8 mouse cellular contexts compared by ENCODE assay signal in genomic region chr4:101069154-101069971, GRCm38 (mm10). TPM values are rescaled to one million over a fixed set of nuclear protein-coding genes. Genes with fewer than 3 reads are reported as not detected.
DNase-seq lines count a peak whose midpoint lies in the region; ATAC-seq and TF ChIP-seq lines count a peak whose summit lies in the region.

No protein-coding gene starts in this region.

- WGBS in liver, embryonic 12.5 days (ENCODE audit: insufficient replicate concordance), result 3% methylated on average over 55 of the region's 55 CpGs
- WGBS in neural tube, embryonic 11.5 days, result 1% methylated on average over 50 of the region's 55 CpGs

- ATAC-seq in liver, embryonic 12.5 days, result no peak
- ATAC-seq in neural tube, embryonic 11.5 days (ENCODE audit: insufficient read depth, low FRiP score, low TSS enrichment), result peak; percentile 61

- peaks cover 10% of the 10 kb centered on the region; the same call in 1 of the 2 replicates for H3K4me1 ChIP-seq in liver, embryonic 12.5 days
- no peaks in the 10 kb centered on the region for H3K4me1 ChIP-seq in neural tube, embryonic 11.5 days (ENCODE audit: control insufficient read depth, insufficient read depth, low read length)

- H3K9ac ChIP-seq in liver, embryonic 12.5 days, result peak overlapping the region; percentile 61
- H3K9ac ChIP-seq in neural tube, embryonic 11.5 days (ENCODE audit: low read length), result peak overlapping the region; percentile 81

- H3K9me3 ChIP-seq in liver, embryonic 12.5 days (replicated peaks), result no peaks in the 10 kb centered on the region
- no peaks in the 10 kb centered on the region for H3K9me3 ChIP-seq in neural tube, embryonic 11.5 days (ENCODE audit: control insufficient read depth, low read length)

- peak overlapping the region; percentile 93 for H3K4me2 ChIP-seq in liver, embryonic 12.5 days
- H3K4me2 ChIP-seq in neural tube, embryonic 11.5 days (ENCODE audit: low read depth), result peak overlapping the region; percentile 96

- DNase-seq in gastrocnemius, adult 2 months, result peak; percentile 31
- no peak for DNase-seq in gastrocnemius, postnatal 25 days
- peak; percentile 26 for DNase-seq in embryo, embryonic 11.5 days (ENCODE audit: low read depth, low spot score)
- peak; percentile 16 for DNase-seq in heart, adult 8-10 months (ENCODE audit: low spot score)
- DNase-seq in kidney, adult 11 months, result peak; percentile 5
- DNase-seq in neural tube, embryonic 11.5 days (ENCODE audit: low spot score), result peak; percentile 56
- DNase-seq in thymus, postnatal 0 days (ENCODE audit: low spot score), result peak; percentile 33

- TF ChIP-seq CTCF in gastrocnemius, adult 2 months (IDR thresholded peaks at IDR 0.05), result no peak

- intact Hi-C loops in gastrocnemius, adult 2 months (cut with DNase I), result no loop called here

- H3K27ac ChIP-seq in gastrocnemius, adult 2 months, result peak overlapping the region; percentile 66
- no peak overlapping the region for H3K27ac ChIP-seq in liver, embryonic 12.5 days
- no peak overlapping the region for H3K27ac ChIP-seq in neural tube, embryonic 11.5 days (ENCODE audit: low read depth, low read length)

- peaks cover 63% of the 10 kb centered on the region for H3K27me3 ChIP-seq in liver, embryonic 12.5 days (replicated peaks)
- H3K27me3 ChIP-seq in neural tube, embryonic 11.5 days (ENCODE audit: control insufficient read depth, insufficient read depth, low read length), result no peaks in the 10 kb centered on the region

- H3K4me3 ChIP-seq in gastrocnemius, adult 2 months, result peak overlapping the region; percentile 83
- H3K4me3 ChIP-seq in liver, embryonic 12.5 days, result peak overlapping the region; percentile 66
- H3K4me3 ChIP-seq in neural tube, embryonic 11.5 days (ENCODE audit: low read depth, low read length), result peak overlapping the region; percentile 82

- H3K36me3 ChIP-seq in liver, embryonic 12.5 days, result no peaks in the 10 kb centered on the region
- H3K36me3 ChIP-seq in neural tube, embryonic 11.5 days (ENCODE audit: control insufficient read depth, insufficient read depth, low read length), result no peaks in the 10 kb centered on the region

RNA-seq across cellular contexts. Expression of gene Raver2, which starts 0.6 kb away (rescaled TPM):
- total RNA-seq in gastrocnemius, adult 2 months (2021), result 1 to 10 TPM; 1.6 to 6.7 TPM
- 10 to 100 TPM in 1 of 2 experiments, 1 to 10 TPM in 1; 2.9 to 11.3 TPM for total RNA-seq in gastrocnemius, postnatal 25 days (2021)
- 1 to 10 TPM; 2.3 to 4.6 (median 2.9) TPM for total RNA-seq in heart, adult 8-10 months (2022)
- polyA plus RNA-seq in liver, embryonic 12.5 days (2016; fragmentation: Nextera tagmentation; extraction: Ambion mirVana), result 0.95 and 1.1 TPM in 2 replicates
- polyA plus RNA-seq in neural tube, embryonic 11.5 days (2014; fragmentation: Nextera tagmentation; extraction: Ambion mirVana), result 11.0 and 11.3 TPM in 2 replicates
- 5.6 and 5.7 TPM in 2 replicates for polyA plus RNA-seq in thymus, postnatal 0 days (2015; fragmentation: Nextera tagmentation; extraction: Ambion mirVana)

RNA-seq across cellular contexts. Expression of gene Gm10577, which starts 48.9 kb away (rescaled TPM):
- not detected for total RNA-seq in gastrocnemius, adult 2 months (2021)
- not detected for total RNA-seq in gastrocnemius, postnatal 25 days (2021)
- not detected for total RNA-seq in heart, adult 8-10 months (2022)
- not detected in 2 replicates for polyA plus RNA-seq in liver, embryonic 12.5 days (2016; fragmentation: Nextera tagmentation; extraction: Ambion mirVana)
- not detected in 2 replicates for polyA plus RNA-seq in neural tube, embryonic 11.5 days (2014; fragmentation: Nextera tagmentation; extraction: Ambion mirVana)
- not detected in 2 replicates for polyA plus RNA-seq in thymus, postnatal 0 days (2015; fragmentation: Nextera tagmentation; extraction: Ambion mirVana)
